Mouse (Mus musculus) small intestine, adult 2 months (tissue): ENCODE results near the gene Mmgt2.

Source experiments
- CTCF ChIP-seq: fragments of 200-500 bp; IDR thresholded peaks from 2 replicates; pipeline ENCODE4 v1.5.1; 2012; ENCODE audit warnings: low read depth, mild to moderate bottlenecking, control low read depth, inconsistent platforms, low read length, moderate library complexity, mixed read lengths; ENCODE audit not compliant: insufficient replicate concordance, insufficient read length; ENCODE audit errors: extremely low read depth
- POLR2A ChIP-seq: fragments of 200-500 bp; IDR thresholded peaks from 2 replicates; pipeline ENCODE4 v1.6.1; 2012; ENCODE audit warnings: low read depth, mild to moderate bottlenecking, control low read depth, inconsistent platforms, low read length, moderate library complexity

- TF ChIP-seq CTCF (no peak), POLR2A (no peak)
These were observed 57.7 kb downstream of the Mmgt2 start for GRCm38 (mm10) chr11:62706141-62706540.
